Mouse (Mus musculus) ovary, adult 2 months (tissue): ENCODE data around the gene Pfpl. TPM values are rescaled to one million over a fixed set of nuclear protein-coding genes. Genes with fewer than 3 reads are reported as not detected.

Experiments used
- polyA plus RNA-seq: library from polyadenylated mRNA; depleted of rRNA; stranded (reverse); fragments of >200 nt; gene quantifications from 2 replicates; pipeline ENCODE4 v1.2.3, GENCODE M21; 2012; rRNA removed

The Pfpl gene
- polyA plus RNA-seq, result not detected in 2 replicates

DNA sequence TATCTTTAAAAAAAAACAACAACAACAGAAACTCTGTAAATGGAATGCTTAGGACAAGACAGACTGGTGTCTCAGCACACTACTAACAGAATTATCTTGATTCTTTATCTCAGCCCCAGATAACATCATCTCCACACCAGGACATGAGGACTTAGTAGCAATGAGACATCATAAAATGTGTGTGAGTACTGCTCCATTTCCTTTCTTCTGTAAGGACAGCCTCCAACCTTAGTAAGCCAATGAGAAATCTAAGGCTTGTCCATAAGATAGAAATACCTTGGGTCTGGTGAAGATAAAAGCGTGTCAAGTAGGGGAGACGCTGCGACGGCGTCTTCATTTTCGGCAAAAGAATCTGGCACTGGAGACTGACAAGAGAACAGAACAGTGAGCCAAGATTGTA is at the start of gene Pfpl:
Pfpl (plus strand) TSS at position 301 of the 400 bp plus-strand sequence.

DNA sequence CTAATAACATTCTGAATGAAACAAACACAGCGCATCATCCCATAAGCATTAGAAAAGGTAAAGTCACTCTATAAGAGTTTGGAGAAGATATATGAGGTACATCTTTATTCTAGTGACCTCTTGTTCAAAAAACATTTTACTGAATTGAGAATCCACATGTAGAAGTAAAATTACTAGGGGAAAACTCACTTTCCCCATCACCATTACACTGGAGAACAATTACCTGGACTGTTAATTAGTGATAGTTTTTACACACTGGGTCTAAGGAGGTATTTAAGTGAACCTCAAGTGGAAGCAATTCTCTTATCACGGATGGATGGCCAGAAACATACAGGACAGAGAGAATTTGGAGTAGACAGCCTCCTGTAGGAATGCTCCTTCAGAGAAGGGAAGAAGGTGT is 40.7 kb upstream of the Pfpl start, which contains the start of gene Olfr1440:
Olfr1440 (plus strand) TSS at position 301 of the 400 bp plus-strand sequence.

DNA sequence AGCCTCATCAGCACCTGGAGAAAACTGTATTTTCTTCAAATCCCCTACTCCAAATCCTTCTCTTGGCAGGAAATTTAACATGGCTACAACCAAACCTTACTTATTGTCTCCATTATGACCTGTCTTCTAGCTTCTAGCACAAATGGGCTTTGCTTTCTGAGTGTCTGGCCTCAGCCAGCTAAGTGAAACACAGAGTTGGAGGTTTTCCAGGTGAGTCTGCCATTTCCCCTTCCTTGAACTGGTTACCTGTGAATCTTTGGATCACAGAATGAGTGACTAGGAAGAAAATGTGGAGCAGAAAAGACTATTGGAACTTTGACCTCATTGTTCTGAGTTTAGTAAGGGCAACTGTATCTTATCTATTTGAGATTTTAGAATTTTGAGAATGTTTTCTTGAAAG is 10.3 kb upstream of the Pfpl start, which contains the start of gene Olfr1441:
Olfr1441 (plus strand) TSS at position 73 of the 400 bp plus-strand sequence.

GRCm38 (mm10) chr19:12460282-12461249 is 32.9 kb downstream of the Pfpl start, which contains the start of gene Mpeg1:
TSS of gene Mpeg1 (plus strand) at chr19:12460779.

Other genes with a start within 250 kb of the Pfpl start
- gene Olfr1431, start 227.3 kb upstream of the Pfpl start, polyA plus RNA-seq, result not detected in 2 replicates
- gene Olfr1432, start 195.3 kb upstream of the Pfpl start, polyA plus RNA-seq, result not detected in 2 replicates
- gene Olfr262, start 186.2 kb upstream of the Pfpl start, polyA plus RNA-seq, result not detected in 2 replicates
- not detected in 2 replicates for gene Olfr235, start 166.9 kb upstream of the Pfpl start, polyA plus RNA-seq
- not detected in 2 replicates for gene Olfr1434, start 148.1 kb upstream of the Pfpl start, polyA plus RNA-seq
- gene Olfr1436, start 128.8 kb upstream of the Pfpl start, polyA plus RNA-seq, result not detected in 2 replicates
- not detected in 2 replicates for gene Olfr1437, start 102.8 kb upstream of the Pfpl start, polyA plus RNA-seq
- gene Olfr1438-ps1, start 92.0 kb upstream of the Pfpl start, polyA plus RNA-seq, result not detected in 2 replicates
- gene Olfr1440, start 40.6 kb upstream of the Pfpl start, polyA plus RNA-seq, result not detected in 2 replicates
- gene Olfr1441, start 10.5 kb upstream of the Pfpl start, polyA plus RNA-seq, result not detected in 2 replicates
- 5.6 and 7.0 TPM in 2 replicates for gene Mpeg1, start 32.9 kb downstream of the Pfpl start, polyA plus RNA-seq
- gene Dtx4, start 73.5 kb downstream of the Pfpl start, polyA plus RNA-seq, result 32.4 and 37.7 TPM in 2 replicates
- gene Fam111a, start 117.8 kb downstream of the Pfpl start, polyA plus RNA-seq, result 0.42 and 0.52 TPM in 2 replicates
- 0.09 TPM in 1 of 2 replicates, not detected in the other for gene Gm4952, start 172.1 kb downstream of the Pfpl start, polyA plus RNA-seq
- gene Glyat, start 205.4 kb downstream of the Pfpl start, polyA plus RNA-seq, result not detected in 2 replicates
- not detected in 2 replicates for gene Olfr1442, start 242.5 kb downstream of the Pfpl start, polyA plus RNA-seq